Comparison of ENCODE assay signal across 8 mouse cellular contexts in the genomic region with DNA sequence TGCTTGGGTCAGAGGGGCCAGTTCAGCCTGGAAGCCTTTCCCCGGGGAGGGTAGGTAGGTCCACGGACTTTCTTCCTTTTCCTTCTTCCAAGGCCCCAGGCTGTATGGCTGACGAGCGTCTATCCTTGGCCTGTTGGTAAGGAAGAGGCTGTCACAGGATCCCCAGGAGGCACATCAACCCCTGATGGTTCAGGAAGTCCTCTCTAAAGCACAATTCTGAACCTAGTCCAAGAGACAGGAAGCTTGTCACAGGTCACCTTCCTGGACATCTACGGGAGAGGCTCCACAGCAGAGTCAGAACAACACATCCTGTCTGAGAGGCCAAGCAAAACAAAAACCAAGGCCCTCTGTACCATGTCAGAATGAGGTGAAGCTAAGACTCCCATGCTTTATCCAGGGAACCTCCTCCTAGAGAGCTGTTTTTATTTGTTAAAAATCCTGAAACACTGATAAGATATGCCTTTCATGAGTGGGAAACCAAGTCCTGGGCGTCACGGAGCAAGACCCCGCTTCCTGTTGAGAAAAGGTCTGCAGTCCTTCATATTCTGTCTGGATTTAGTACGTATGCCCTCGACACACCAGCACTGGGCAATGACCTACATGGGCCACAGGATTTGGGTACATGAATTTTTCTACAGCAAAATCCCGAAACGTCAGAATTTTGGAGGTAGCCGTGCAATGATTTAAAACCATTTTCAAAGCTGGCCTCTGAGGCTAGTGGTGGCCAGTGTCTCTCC. TPM values are rescaled to one million over a fixed set of nuclear protein-coding genes. Genes with fewer than 3 reads are reported as not detected.
DNase-seq lines count a peak whose midpoint lies in the region; ATAC-seq lines count a peak whose summit lies in the region.

No protein-coding gene starts in this region.

- no peaks in the 10 kb centered on the region for H3K9me3 ChIP-seq in embryonic facial prominence, embryonic 14.5 days (ENCODE audit: control insufficient read depth, low read length)
- no peaks in the 10 kb centered on the region for H3K9me3 ChIP-seq in embryonic facial prominence, embryonic 10.5 days
- H3K9me3 ChIP-seq in lung, embryonic 15.5 days = no peaks in the 10 kb centered on the region

- no peak overlapping the region for H3K9ac ChIP-seq in embryonic facial prominence, embryonic 14.5 days (ENCODE audit: low read depth, low read length)
- H3K9ac ChIP-seq in lung, embryonic 15.5 days = no peak overlapping the region

- no peak overlapping the region for H3K27ac ChIP-seq in embryonic facial prominence, embryonic 14.5 days (replicated peaks; ENCODE audit: low read depth, low read length)
- H3K27ac ChIP-seq in embryonic facial prominence, embryonic 10.5 days (replicated peaks) = no peak overlapping the region
- H3K27ac ChIP-seq in brown adipose tissue, adult 24 weeks (replicated peaks; ENCODE audit: low read depth, low read length) = peak overlapping the region; percentile 100
- peak overlapping the region; percentile 43 for H3K27ac ChIP-seq in lung, embryonic 15.5 days

- DNase-seq in embryonic facial prominence, embryonic 14.5 days (ENCODE audit: low spot score) = peak; percentile 43
- no peak for DNase-seq in embryonic facial prominence, embryonic 10.5 days (ENCODE audit: low spot score)
- peak; percentile 41 to 53 for DNase-seq in heart, postnatal 36 days
- no peak for DNase-seq in urinary bladder, postnatal 25 days (ENCODE audit: low spot score)

- ATAC-seq in embryonic facial prominence, embryonic 14.5 days (ENCODE audit: low read depth) = no peak
- ATAC-seq in lung, embryonic 15.5 days (ENCODE audit: borderline replicate concordance, extremely low read depth, low FRiP score, low TSS enrichment) = peak; percentile 64
- no peak for ATAC-seq in erythroblast, adult 5-6 weeks (replicated peaks; ENCODE audit: low FRiP score, poor library complexity, severe bottlenecking)
- ATAC-seq in granulocyte monocyte progenitor cell, adult 5-6 weeks (replicated peaks; ENCODE audit: poor library complexity, severe bottlenecking) = no peak

- H3K4me3 ChIP-seq in embryonic facial prominence, embryonic 14.5 days (ENCODE audit: low read depth, low read length) = no peak overlapping the region
- H3K4me3 ChIP-seq in embryonic facial prominence, embryonic 10.5 days = no peak overlapping the region
- H3K4me3 ChIP-seq in brown adipose tissue, adult 24 weeks (ENCODE audit: insufficient read depth, low read depth, low read length) = 0 out of 2 replicates have a peak overlapping the region, but pooled peaks have one; percentile 28
- H3K4me3 ChIP-seq in lung, embryonic 15.5 days = no peak overlapping the region

- intact Hi-C loops in heart, postnatal 36 days (cut with DNase I) = loop anchor here (1.0 to 2.0 kb wide), 3 partner anchors 19 to 44 kb away; no protein-coding TSS in a partner anchor

- H3K4me2 ChIP-seq in embryonic facial prominence, embryonic 14.5 days (ENCODE audit: low read depth, low read length) = no peak overlapping the region
- no peak overlapping the region for H3K4me2 ChIP-seq in lung, embryonic 15.5 days

- no peaks in the 10 kb centered on the region for H3K27me3 ChIP-seq in embryonic facial prominence, embryonic 14.5 days (replicated peaks; ENCODE audit: control insufficient read depth, insufficient read depth, low read length)
- H3K27me3 ChIP-seq in embryonic facial prominence, embryonic 10.5 days (replicated peaks; ENCODE audit: low read depth, poor library complexity, severe bottlenecking) = no peaks in the 10 kb centered on the region
- no peaks in the 10 kb centered on the region for H3K27me3 ChIP-seq in lung, embryonic 15.5 days

- H3K4me1 ChIP-seq in embryonic facial prominence, embryonic 14.5 days (ENCODE audit: control insufficient read depth, insufficient read depth, low read length) = no peaks in the 10 kb centered on the region
- peaks cover 7% of the 10 kb centered on the region; the same call in 1 of the 2 replicates for H3K4me1 ChIP-seq in embryonic facial prominence, embryonic 10.5 days
- H3K4me1 ChIP-seq in brown adipose tissue, adult 24 weeks (ENCODE audit: control insufficient read depth, insufficient read depth, insufficient read length, low read length) = peaks cover 60% of the 10 kb centered on the region
- H3K4me1 ChIP-seq in lung, embryonic 15.5 days = peaks cover 22% of the 10 kb centered on the region

- no peaks in the 10 kb centered on the region for H3K36me3 ChIP-seq in embryonic facial prominence, embryonic 14.5 days (ENCODE audit: control insufficient read depth, insufficient read depth, low read length)
- no peaks in the 10 kb centered on the region for H3K36me3 ChIP-seq in embryonic facial prominence, embryonic 10.5 days (replicated peaks)
- H3K36me3 ChIP-seq in lung, embryonic 15.5 days = no peaks in the 10 kb centered on the region

- 71% methylated on average over 13 of the region's 13 CpGs for WGBS in embryonic facial prominence, embryonic 14.5 days
- WGBS in embryonic facial prominence, embryonic 10.5 days = 74% methylated on average over 13 of the region's 13 CpGs
- 63% methylated on average over 13 of the region's 13 CpGs for WGBS in lung, embryonic 15.5 days

RNA-seq across cellular contexts. Expression of a gene that starts 52.0 kb away (rescaled TPM):
- 42.4 and 42.9 TPM in 2 replicates for polyA plus RNA-seq in embryonic facial prominence, embryonic 14.5 days (2014; fragmentation: Nextera tagmentation; extraction: Ambion mirVana)
- 33.2 and 34.8 TPM in 2 replicates for polyA plus RNA-seq in embryonic facial prominence, embryonic 10.5 days (2016; fragmentation: Nextera tagmentation; extraction: Ambion mirVana)
- 78.1 and 111 TPM in 2 replicates for polyA plus RNA-seq in brown adipose tissue, adult 24 weeks (2012; ENCODE audit: insufficient read depth, insufficient read length, missing spikeins)
- total RNA-seq in heart, postnatal 36 days (2021) = 100 to 1,000 TPM; 130 to 150 TPM
- 81.2 and 83.3 TPM in 2 replicates for polyA plus RNA-seq in lung, embryonic 15.5 days (2015; fragmentation: Nextera tagmentation; extraction: Ambion mirVana)
- total RNA-seq in erythroblast, adult 5-6 weeks (2015; ENCODE audit: low replicate concordance) = 4.2 and 10.0 TPM in 2 replicates
- total RNA-seq in erythroblast, adult 5-6 weeks (2017; ENCODE audit: low replicate concordance) = 10.0 and 28.9 TPM in 2 replicates
- 15.4 and 17.8 TPM in 2 replicates for total RNA-seq in granulocyte monocyte progenitor cell, adult 5-6 weeks (2014; fragmentation: Nextera tagmentation)
- total RNA-seq in granulocyte monocyte progenitor cell, adult 5-6 weeks (2017) = 19.8 and 25.9 TPM in 2 replicates

Comparison
In these comparisons a context has a peak if more than half of its experiments do, and no peak if none do; other contexts are left out.
1. DNase-seq: peak in embryonic facial prominence, embryonic 14.5 days (single experiment) and heart, postnatal 36 days (2 of 2); none in embryonic facial prominence, embryonic 10.5 days (single experiment) and urinary bladder, postnatal 25 days (single experiment).
2. H3K27ac ChIP-seq: peak in brown adipose tissue, adult 24 weeks (single experiment) and lung, embryonic 15.5 days (single experiment); none in embryonic facial prominence, embryonic 14.5 days (single experiment) and embryonic facial prominence, embryonic 10.5 days (single experiment).